Mouse (Mus musculus): ENCODE results near the gene Cyb5r3. TPM values are rescaled to one million over a fixed set of nuclear protein-coding genes. Genes with fewer than 3 reads are reported as not detected.

The Cyb5r3 gene
- polyA plus RNA-seq (2015; fragmentation: Nextera tagmentation; extraction: Ambion mirVana) = 114 and 155 TPM in 2 replicates

GRCm38 (mm10) chr15:83172492-83173429 lies at the start of gene Cyb5r3:
Cyb5r3 (minus strand) TSS chr15:83172592.
- no peaks in the 10 kb centered on the region for H3K27me3 ChIP-seq
- H3K4me1 ChIP-seq (replicated peaks) = peaks cover 28% of the 10 kb centered on the region
- WGBS = 30% methylated on average over 28 of the region's 28 CpGs
- H3K27ac ChIP-seq = peak within 1 kb of the TSS; percentile 84
- no peaks in the 10 kb centered on the region for H3K9me3 ChIP-seq (replicated peaks)
- H3K36me3 ChIP-seq = no peaks in the 10 kb centered on the region
- peak within 1 kb of the TSS; percentile 71 for H3K4me3 ChIP-seq
- peak within 1 kb of the TSS; percentile 88 for H3K4me2 ChIP-seq
- ATAC-seq (replicated peaks; ENCODE audit: insufficient number of reproducible peaks, insufficient read depth, low FRiP score, low read depth) = peak; percentile 30; the same call in 1 of the 2 replicates
- peak within 1 kb of the TSS; percentile 79 for H3K9ac ChIP-seq

GRCm38 (mm10) chr15:83221721-83222120 lies 49.3 kb upstream of the Cyb5r3 start:
- Histone ChIP-seq H3K27me3 (no peaks in the 10 kb centered on the region), H3K4me2 (no peak overlapping the region), H3K27ac (no peak overlapping the region), H3K9ac (no peak overlapping the region), H3K36me3 (no peaks in the 10 kb centered on the region), H3K9me3 (replicated peaks) (no peaks in the 10 kb centered on the region), H3K4me3 (no peak overlapping the region), H3K4me1 (replicated peaks) (peaks cover 21% of the 10 kb centered on the region)
- WGBS = 82% methylated on average over 4 of the region's 4 CpGs
- no peak for ATAC-seq (replicated peaks; ENCODE audit: insufficient number of reproducible peaks, insufficient read depth, low FRiP score, low read depth)

DNA sequence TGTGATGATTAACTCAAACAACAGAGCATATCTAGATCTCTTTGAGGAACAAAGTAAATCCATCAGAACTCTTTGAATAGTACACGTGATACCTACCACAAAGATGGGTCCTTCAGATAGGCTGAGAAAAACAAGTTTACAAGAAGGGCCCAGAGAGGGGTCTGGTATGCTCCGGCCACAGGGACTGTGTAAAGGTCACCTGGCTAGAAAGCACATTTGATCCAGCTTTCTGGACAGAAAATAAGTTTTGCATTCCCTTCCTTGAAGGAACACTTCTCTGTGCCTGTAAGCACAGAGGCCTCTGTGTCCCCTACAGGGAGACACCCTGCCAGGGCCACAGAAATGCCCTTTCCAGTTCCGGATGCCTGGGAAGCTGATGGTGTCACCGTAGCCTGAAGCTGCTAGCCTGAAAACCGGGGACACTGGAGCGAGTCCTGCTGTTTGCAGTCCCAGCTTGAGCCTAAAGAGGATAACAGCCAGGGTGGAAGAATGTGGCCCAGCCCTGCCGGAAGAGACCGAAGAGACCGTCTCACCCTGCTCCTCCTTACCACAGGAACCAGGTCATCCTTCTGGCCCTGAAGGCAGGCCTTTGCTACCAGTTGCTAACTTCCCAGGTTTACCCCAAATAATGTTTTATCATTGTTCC lies 48.1 kb upstream of the Cyb5r3 start:
- H3K27ac ChIP-seq = no peak overlapping the region
- H3K9ac ChIP-seq = no peak overlapping the region
- no peaks in the 10 kb centered on the region for H3K9me3 ChIP-seq (replicated peaks)
- no peak overlapping the region for H3K4me2 ChIP-seq
- ATAC-seq (replicated peaks; ENCODE audit: insufficient number of reproducible peaks, insufficient read depth, low FRiP score, low read depth) = no peak
- no peak overlapping the region for H3K4me3 ChIP-seq
- H3K36me3 ChIP-seq = no peaks in the 10 kb centered on the region
- H3K4me1 ChIP-seq (replicated peaks) = peaks cover 26% of the 10 kb centered on the region
- no peaks in the 10 kb centered on the region for H3K27me3 ChIP-seq
- WGBS = 55% methylated on average over 9 of the region's 9 CpGs

DNA sequence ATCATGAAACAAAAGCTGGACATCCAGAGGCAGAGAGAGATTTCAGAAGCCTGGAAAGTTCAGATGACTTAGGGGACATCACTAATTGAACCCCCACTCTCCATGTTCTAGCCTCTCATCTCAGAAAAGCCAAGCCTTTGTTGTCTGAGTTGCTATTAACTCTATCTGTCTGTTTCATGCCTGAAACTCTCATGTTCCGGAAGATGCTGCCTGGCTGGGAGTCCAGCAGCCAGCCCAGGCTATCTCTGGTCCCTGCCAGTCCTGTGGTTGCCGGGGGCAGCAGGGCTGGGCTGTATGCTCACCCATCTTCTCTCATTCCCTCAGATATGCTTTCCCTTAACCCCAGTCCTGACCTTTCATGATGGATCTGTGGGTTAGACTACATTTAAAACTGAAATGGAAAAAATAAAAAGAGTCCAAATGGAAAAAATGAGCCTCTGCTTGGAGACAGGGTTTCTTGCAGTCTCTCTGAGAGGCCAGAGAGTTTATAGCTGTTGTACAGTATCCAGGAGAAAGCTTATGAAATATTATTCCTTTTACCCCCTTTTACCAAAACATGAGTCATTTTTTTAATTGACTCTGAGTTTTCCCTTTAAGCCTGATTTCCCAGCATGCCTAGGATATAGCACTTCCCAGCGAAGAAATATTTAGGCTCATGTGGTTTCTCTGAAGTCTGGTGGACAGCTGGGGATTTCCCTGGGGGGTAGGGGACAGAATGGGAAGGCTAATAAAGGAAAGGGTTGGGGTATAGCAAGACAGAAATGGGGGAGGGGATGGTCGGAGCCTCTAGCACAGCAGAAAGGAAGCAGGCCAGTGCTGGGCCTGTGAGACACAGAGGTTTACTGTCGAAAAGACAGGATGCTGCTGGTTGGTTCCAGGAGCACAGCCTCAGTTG lies 43.2 kb upstream of the Cyb5r3 start:
- Histone ChIP-seq H3K36me3 (no peaks in the 10 kb centered on the region), H3K4me1 (replicated peaks) (peaks cover 5% of the 10 kb centered on the region; the same call in 1 of the 2 replicates), H3K9me3 (replicated peaks) (no peaks in the 10 kb centered on the region), H3K27ac (peak overlapping the region; percentile 65), H3K4me3 (no peak overlapping the region), H3K27me3 (no peaks in the 10 kb centered on the region), H3K4me2 (no peak overlapping the region), H3K9ac (no peak overlapping the region)
- WGBS = 39% methylated on average over 5 of the region's 5 CpGs
- peak; percentile 28 for ATAC-seq (replicated peaks; ENCODE audit: insufficient number of reproducible peaks, insufficient read depth, low FRiP score, low read depth)

DNA sequence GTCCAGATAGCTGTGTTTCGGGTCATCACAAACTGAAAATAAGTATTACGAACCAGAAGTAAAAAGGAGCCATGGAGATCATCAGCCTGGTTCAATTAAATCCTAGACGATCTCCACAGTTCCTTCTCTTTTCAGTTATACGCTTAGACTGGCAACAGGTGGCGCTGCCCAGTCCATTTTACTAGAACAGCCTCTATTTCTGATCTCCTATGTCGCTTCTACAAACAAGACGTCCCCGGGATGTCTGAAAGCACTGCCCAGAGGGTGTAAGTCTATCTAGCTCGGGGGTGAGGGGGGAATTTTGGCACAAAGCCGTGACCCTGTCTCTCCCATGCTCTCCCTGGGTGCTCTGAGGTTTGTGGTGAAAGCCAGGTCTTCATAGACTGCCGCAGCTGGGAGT lies 37.8 kb upstream of the Cyb5r3 start:
- Histone ChIP-seq H3K4me1 (replicated peaks) (peaks cover 8% of the 10 kb centered on the region; the same call in 1 of the 2 replicates), H3K27me3 (peaks cover 5% of the 10 kb centered on the region; the same call in 1 of the 2 replicates), H3K27ac (no peak overlapping the region), H3K9ac (peak overlapping the region; percentile 28; the same call in 1 of the 2 replicates), H3K36me3 (no peaks in the 10 kb centered on the region), H3K9me3 (replicated peaks) (no peaks in the 10 kb centered on the region), H3K4me3 (peak overlapping the region; percentile 32), H3K4me2 (peak overlapping the region; percentile 59)
- ATAC-seq (replicated peaks; ENCODE audit: insufficient number of reproducible peaks, insufficient read depth, low FRiP score, low read depth) = no peak
- 18% methylated on average over 11 of the region's 11 CpGs for WGBS

- Histone ChIP-seq H3K4me3 (peak overlapping the region; percentile 32), H3K36me3 (no peaks in the 10 kb centered on the region), H3K9me3 (replicated peaks) (no peaks in the 10 kb centered on the region), H3K4me1 (replicated peaks) (peaks cover 10% of the 10 kb centered on the region; the same call in 1 of the 2 replicates), H3K4me2 (peak overlapping the region; percentile 59), H3K9ac (peak overlapping the region; percentile 28; the same call in 1 of the 2 replicates), H3K27me3 (peaks cover 5% of the 10 kb centered on the region; the same call in 1 of the 2 replicates), H3K27ac (no peak overlapping the region)
- WGBS = 10% methylated on average over 10 of the region's 10 CpGs
- ATAC-seq (replicated peaks; ENCODE audit: insufficient number of reproducible peaks, insufficient read depth, low FRiP score, low read depth) = no peak
These were observed 37.3 kb upstream of the Cyb5r3 start for GRCm38 (mm10) chr15:83209719-83210118.

GRCm38 (mm10) chr15:83209092-83209695 lies 36.8 kb upstream of the Cyb5r3 start:
- Histone ChIP-seq H3K9me3 (replicated peaks) (no peaks in the 10 kb centered on the region), H3K36me3 (no peaks in the 10 kb centered on the region), H3K4me1 (replicated peaks) (peaks cover 11% of the 10 kb centered on the region; the same call in 1 of the 2 replicates), H3K27ac (no peak overlapping the region), H3K27me3 (peaks cover 5% of the 10 kb centered on the region; the same call in 1 of the 2 replicates), H3K4me2 (peak overlapping the region; percentile 59), H3K4me3 (peak overlapping the region; percentile 32; the same call in 1 of the 2 replicates), H3K9ac (no peak overlapping the region)
- 37% methylated on average over 4 of the region's 4 CpGs for WGBS
- ATAC-seq (replicated peaks; ENCODE audit: insufficient number of reproducible peaks, insufficient read depth, low FRiP score, low read depth) = no peak

DNA sequence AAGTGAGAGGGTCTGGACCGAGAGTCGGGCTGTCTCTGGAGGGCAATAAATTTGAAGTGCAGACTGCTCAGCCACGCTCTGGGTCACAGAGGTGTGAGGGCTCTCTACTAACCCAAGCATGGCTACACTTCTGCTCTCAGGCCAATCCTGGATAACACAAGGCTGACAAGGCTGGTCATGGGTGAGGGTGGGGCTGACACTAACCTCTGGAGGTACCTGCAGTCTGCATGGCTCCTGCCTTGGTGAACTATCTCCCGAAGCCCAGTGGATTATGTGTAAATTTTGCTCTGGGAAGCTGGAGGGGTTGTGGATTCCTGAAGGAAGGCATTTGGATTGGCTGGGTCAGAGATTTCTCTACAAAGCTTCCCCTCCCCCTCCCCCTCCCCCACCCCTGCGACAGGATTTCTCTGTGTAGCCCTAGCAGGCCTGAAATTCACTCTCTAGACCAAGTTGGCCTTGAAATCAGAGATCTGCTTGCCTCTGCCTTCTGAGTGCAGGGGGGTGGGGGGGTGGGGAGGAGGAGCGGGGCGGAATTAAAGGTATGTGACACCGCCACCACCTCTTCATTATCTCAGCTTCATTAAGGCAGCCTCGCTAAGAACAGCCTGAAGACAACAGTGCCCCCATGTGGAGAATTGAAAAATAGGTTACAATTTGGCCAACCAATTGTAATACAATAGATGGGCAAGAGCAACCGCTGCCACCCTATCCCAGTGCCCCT lies 32.5 kb upstream of the Cyb5r3 start:
- H3K9ac ChIP-seq = no peak overlapping the region
- H3K4me3 ChIP-seq = no peak overlapping the region
- peaks cover 5% of the 10 kb centered on the region; the same call in 1 of the 2 replicates for H3K27me3 ChIP-seq
- no peak for ATAC-seq (replicated peaks; ENCODE audit: insufficient number of reproducible peaks, insufficient read depth, low FRiP score, low read depth)
- H3K27ac ChIP-seq = no peak overlapping the region
- no peaks in the 10 kb centered on the region for H3K36me3 ChIP-seq
- no peaks in the 10 kb centered on the region for H3K9me3 ChIP-seq (replicated peaks)
- WGBS = 34% methylated on average over 9 of the region's 10 CpGs
- H3K4me2 ChIP-seq = peak overlapping the region; percentile 47
- peaks cover 9% of the 10 kb centered on the region; the same call in 1 of the 2 replicates for H3K4me1 ChIP-seq (replicated peaks)

- no peak overlapping the region for H3K4me3 ChIP-seq
- H3K9ac ChIP-seq = no peak overlapping the region
- H3K36me3 ChIP-seq = no peaks in the 10 kb centered on the region
- ATAC-seq (replicated peaks; ENCODE audit: insufficient number of reproducible peaks, insufficient read depth, low FRiP score, low read depth) = no peak
- WGBS = 44% methylated on average over 4 of the region's 4 CpGs
- H3K4me1 ChIP-seq (replicated peaks) = 0 out of 2 replicates have a peak, but pooled peaks cover 3% of the 10 kb centered on the region
- H3K9me3 ChIP-seq (replicated peaks) = no peaks in the 10 kb centered on the region
- H3K27ac ChIP-seq = no peak overlapping the region
- no peaks in the 10 kb centered on the region; the same call in 1 of the 2 replicates for H3K27me3 ChIP-seq
- H3K4me2 ChIP-seq = no peak overlapping the region
These were observed 30.0 kb upstream of the Cyb5r3 start for GRCm38 (mm10) chr15:83202412-83202811.

GRCm38 (mm10) chr15:83193413-83193812 lies 21.0 kb upstream of the Cyb5r3 start:
- Histone ChIP-seq H3K36me3 (no peaks in the 10 kb centered on the region), H3K4me1 (replicated peaks) (no peaks in the 10 kb centered on the region), H3K4me2 (no peak overlapping the region), H3K27me3 (no peaks in the 10 kb centered on the region), H3K9me3 (replicated peaks) (no peaks in the 10 kb centered on the region), H3K4me3 (no peak overlapping the region), H3K9ac (no peak overlapping the region), H3K27ac (no peak overlapping the region)
- no peak for ATAC-seq (replicated peaks; ENCODE audit: insufficient number of reproducible peaks, insufficient read depth, low FRiP score, low read depth)
- WGBS = 84% methylated on average over 4 of the region's 4 CpGs

Measured in heart, embryonic 15.5 days (tissue).